Mouse (Mus musculus) intestine, postnatal 0 days (tissue): ENCODE data around the gene Rps11. TPM values are rescaled to one million over a fixed set of nuclear protein-coding genes. Genes with fewer than 3 reads are reported as not detected.

Experiments
- ATAC-seq: fragments of 200-750 bp; cut with Nextera tagmentation; 2 replicates; pipeline ENCODE4 v1.8.0; 2017; ENCODE audit warnings: mild to moderate bottlenecking, moderate TSS enrichment, moderate library complexity
- H3K27ac ChIP-seq: fragments of 300-500 bp; sonication (generic); 2 replicates; pipeline ENCODE4 v1.5.1; 2014; ENCODE audit warnings: mild to moderate bottlenecking, low read depth, low read length, moderate library complexity
- H3K27me3 ChIP-seq: fragments of 300-500 bp; sonication (generic); replicated peaks from 2 replicates; pipeline ENCODE4 v1.6.1; 2014; ENCODE audit warnings: low read length, mixed read lengths; ENCODE audit not compliant: control insufficient read depth, insufficient read depth
- H3K36me3 ChIP-seq: fragments of 300-500 bp; sonication (generic); 2 replicates; pipeline ENCODE4 v1.6.1; 2014; ENCODE audit warnings: mild to moderate bottlenecking, moderate library complexity; ENCODE audit not compliant: control insufficient read depth, insufficient read depth
- H3K4me1 ChIP-seq: fragments of 300-500 bp; sonication (generic); replicated peaks from 2 replicates; pipeline ENCODE4 v1.6.1; 2014; ENCODE audit warnings: antibody characterized with exemption, low read length, mixed read lengths; ENCODE audit not compliant: control insufficient read depth, insufficient read depth
- H3K4me2 ChIP-seq: fragments of 300-500 bp; sonication (generic); replicated peaks from 2 replicates; pipeline ENCODE4 v1.6.1; 2014; ENCODE audit warnings: low read depth, mild to moderate bottlenecking, moderate library complexity
- H3K4me3 ChIP-seq: fragments of 300-500 bp; sonication (generic); 2 replicates; pipeline ENCODE4 v1.5.1; 2014; ENCODE audit warnings: low read depth, low read length
- H3K9ac ChIP-seq: fragments of 300-500 bp; sonication (generic); 2 replicates; pipeline ENCODE4 v1.6.1; 2014; ENCODE audit warnings: mild to moderate bottlenecking, low read depth, low read length
- H3K9me3 ChIP-seq: fragments of 300-500 bp; sonication (generic); 2 replicates; pipeline ENCODE4 v1.6.1; 2016; ENCODE audit warnings: mixed run types; ENCODE audit not compliant: control insufficient read depth
- CTCF ChIP-seq: sonication (generic); IDR thresholded peaks from 2 replicates; pipeline ENCODE4 v1.5.1; 2016; ENCODE audit warnings: low read depth, mild to moderate bottlenecking, control low read depth, antibody characterized with exemption, moderate library complexity
- WGBS: fragments of 180-500 bp; shearing (Covaris S2); extraction: QIAGEN DNeasy Blood & Tissue Kit; methylation state at CpG from one replicate; pipeline ENCODE4 v1.1.7; 2014; 5-methylcytosine and 5-hydroxymethylcytosine counted together
- polyA plus RNA-seq: library from polyadenylated mRNA; unstranded; fragments of >200 nt; fragmentation: Nextera tagmentation; extraction: Ambion mirVana; gene quantifications from 2 replicates; pipeline ENCODE4 v1.2.1, GENCODE M21; 2015

The Rps11 gene
- polyA plus RNA-seq, 1 experiment from 2014 or later, result 1,755 TPM

DNA sequence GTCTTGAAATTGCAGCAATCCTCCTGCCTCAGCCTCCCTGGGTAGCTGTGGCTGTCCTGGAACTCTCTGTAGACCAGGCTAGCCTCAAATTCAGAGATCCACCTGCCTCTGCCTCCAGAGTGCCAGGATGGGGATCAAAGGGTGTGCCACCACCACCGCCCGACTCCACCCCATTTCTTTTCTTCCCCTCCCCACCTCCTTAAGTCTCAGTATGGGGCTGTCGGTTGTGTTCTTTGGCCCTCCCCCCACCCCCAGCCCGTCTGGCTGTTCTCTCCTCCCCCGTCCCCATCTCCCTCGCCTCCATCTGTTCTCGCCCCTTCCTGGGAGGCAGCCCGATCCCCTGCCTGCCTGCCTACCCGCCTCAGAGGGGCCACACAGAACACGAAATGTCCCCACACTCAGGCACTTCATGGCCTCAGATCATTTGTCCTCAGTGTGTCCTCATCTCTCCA is 42.7 kb upstream of the Rps11 start:
- no peaks in the 10 kb centered on the region for H3K36me3 ChIP-seq
- peaks cover 9% of the 10 kb centered on the region for H3K9me3 ChIP-seq
- no peak for TF ChIP-seq CTCF
- no peak overlapping the region for H3K27ac ChIP-seq
- 27% methylated on average over 10 of the region's 10 CpGs for WGBS
- peaks cover 2% of the 10 kb centered on the region; the same call in 1 of the 2 replicates for H3K4me1 ChIP-seq
- no peak overlapping the region for H3K9ac ChIP-seq
- ATAC-seq, result no peak
- peaks cover 74% of the 10 kb centered on the region for H3K27me3 ChIP-seq
- no peak overlapping the region for H3K4me3 ChIP-seq
- no peak overlapping the region for H3K4me2 ChIP-seq

DNA sequence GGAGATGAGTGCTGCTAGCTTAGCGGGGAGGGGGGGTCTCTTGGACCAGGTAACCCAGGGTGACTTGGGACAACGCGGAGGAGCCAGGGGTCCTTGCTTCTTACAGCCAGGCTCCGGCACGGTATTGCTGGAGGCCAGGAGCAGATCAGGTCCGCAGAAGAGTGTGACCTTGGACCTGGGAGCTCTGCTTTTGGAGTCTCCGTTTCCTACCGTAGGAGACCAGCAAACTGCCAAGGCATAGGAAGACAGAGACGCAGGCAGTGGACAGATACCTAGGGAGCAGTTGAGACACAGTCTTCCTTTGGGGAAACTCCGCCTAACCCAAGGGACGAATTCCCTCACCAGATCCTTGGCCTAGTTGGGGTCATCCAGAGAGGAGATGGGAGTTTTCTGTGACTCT is 41.5 kb upstream of the Rps11 start:
- Histone ChIP-seq H3K4me2 (no peak overlapping the region), H3K27ac (no peak overlapping the region), H3K27me3 (peaks cover 73% of the 10 kb centered on the region), H3K36me3 (no peaks in the 10 kb centered on the region), H3K4me1 (peaks cover 5% of the 10 kb centered on the region; the same call in 1 of the 2 replicates), H3K4me3 (no peak overlapping the region), H3K9ac (no peak overlapping the region), H3K9me3 (peaks cover 9% of the 10 kb centered on the region)
- 52% methylated on average over 11 of the region's 11 CpGs for WGBS
- no peak for TF ChIP-seq CTCF
- no peak for ATAC-seq

GRCm38 (mm10) chr7:45164833-45165232 is 40.6 kb upstream of the Rps11 start:
- H3K27me3 ChIP-seq, result peaks cover 71% of the 10 kb centered on the region
- no peak for ATAC-seq
- H3K4me1 ChIP-seq, result peaks cover 5% of the 10 kb centered on the region; the same call in 1 of the 2 replicates
- H3K27ac ChIP-seq, result no peak overlapping the region
- no peak overlapping the region for H3K4me3 ChIP-seq
- H3K9ac ChIP-seq, result no peak overlapping the region
- H3K36me3 ChIP-seq, result peaks cover 7% of the 10 kb centered on the region; the same call in 1 of the 2 replicates
- no peak for TF ChIP-seq CTCF
- H3K9me3 ChIP-seq, result peaks cover 4% of the 10 kb centered on the region
- no peak overlapping the region for H3K4me2 ChIP-seq
- 59% methylated on average over 5 of the region's 5 CpGs for WGBS

DNA sequence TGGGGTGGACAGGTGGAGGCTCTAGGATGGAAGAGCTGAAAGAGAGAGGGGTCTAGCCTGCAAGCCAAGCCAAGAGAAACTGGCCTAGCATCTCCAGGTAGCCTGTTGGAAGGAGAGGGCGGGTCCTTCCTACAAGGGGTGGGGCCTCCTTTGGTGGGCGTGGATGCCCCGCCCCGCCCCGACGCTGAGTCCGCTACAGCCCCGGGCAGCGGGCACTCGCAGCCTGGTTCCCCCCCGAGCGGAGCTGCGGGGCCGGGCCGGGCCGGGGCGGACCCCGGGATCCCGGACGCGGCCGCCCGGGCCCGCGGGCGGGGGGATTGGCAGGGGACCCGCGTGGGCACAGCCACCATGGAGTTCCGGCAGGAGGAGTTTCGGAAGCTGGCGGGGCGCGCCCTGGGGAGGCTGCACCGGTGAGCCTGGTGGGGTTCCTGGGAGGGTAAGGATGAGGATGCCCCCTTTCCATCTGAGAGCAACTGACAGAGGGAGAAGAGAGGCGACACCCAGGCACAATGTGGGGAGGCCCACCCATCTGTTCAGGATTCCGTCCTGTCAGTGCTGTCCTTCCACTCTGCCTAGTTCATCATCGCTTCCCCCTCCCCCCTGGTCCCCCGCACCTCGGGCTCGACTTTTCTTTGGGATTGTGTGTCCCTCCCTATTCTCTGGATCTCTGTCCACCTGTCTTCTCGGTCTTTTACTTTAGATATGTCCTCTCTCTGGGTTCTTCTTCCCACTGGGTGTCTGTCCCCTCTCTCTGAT is 39.7 kb upstream of the Rps11 start, which contains the start of gene Slc17a7:
Slc17a7 (plus strand) TSS at position 215 of the 756 bp plus-strand sequence.
- Histone ChIP-seq H3K9me3 (no peaks in the 10 kb centered on the region; the same call in 1 of the 2 replicates), H3K4me2 (peak within 1 kb of the TSS; percentile 78), H3K36me3 (peaks cover 15% of the 10 kb centered on the region), H3K4me3 (peak within 1 kb of the TSS; percentile 47), H3K9ac (peak within 1 kb of the TSS; percentile 50; the same call in 1 of the 2 replicates), H3K27me3 (peaks cover 63% of the 10 kb centered on the region), H3K27ac (no peak within 1 kb of the TSS), H3K4me1 (peaks cover 5% of the 10 kb centered on the region; the same call in 1 of the 2 replicates)
- 0 out of 2 replicates have a peak, but pooled peaks have one; percentile 19 for ATAC-seq
- WGBS, result 3% methylated on average over 41 of the region's 41 CpGs
- no peak for TF ChIP-seq CTCF

GRCm38 (mm10) chr7:45162996-45163615 is 38.9 kb upstream of the Rps11 start:
- ATAC-seq, result no peak
- no peaks in the 10 kb centered on the region for H3K9me3 ChIP-seq
- peaks cover 5% of the 10 kb centered on the region; the same call in 1 of the 2 replicates for H3K4me1 ChIP-seq
- peaks cover 22% of the 10 kb centered on the region for H3K36me3 ChIP-seq
- peaks cover 55% of the 10 kb centered on the region for H3K27me3 ChIP-seq
- H3K4me2 ChIP-seq, result no peak overlapping the region
- H3K27ac ChIP-seq, result no peak overlapping the region
- 69% methylated on average over 9 of the region's 9 CpGs for WGBS
- TF ChIP-seq CTCF, result no peak
- no peak overlapping the region for H3K9ac ChIP-seq
- peak overlapping the region; percentile 47; the same call in 1 of the 2 replicates for H3K4me3 ChIP-seq

- Histone ChIP-seq H3K9me3 (no peaks in the 10 kb centered on the region), H3K4me1 (peaks cover 5% of the 10 kb centered on the region; the same call in 1 of the 2 replicates), H3K4me3 (peak overlapping the region; percentile 36), H3K4me2 (peak overlapping the region; percentile 71), H3K27me3 (peaks cover 50% of the 10 kb centered on the region), H3K9ac (0 out of 2 replicates have a peak overlapping the region, but pooled peaks have one; percentile 7), H3K36me3 (peaks cover 28% of the 10 kb centered on the region), H3K27ac (no peak overlapping the region)
- 25% methylated on average over 6 of the region's 6 CpGs for WGBS
- no peak for TF ChIP-seq CTCF
- no peak for ATAC-seq
These were observed 38.3 kb upstream of the Rps11 start for GRCm38 (mm10) chr7:45162551-45162950.
